Mouse (Mus musculus) urinary bladder, postnatal 10 days (tissue): ENCODE data around the gene Rab11a.
"Not testable (repeated sequence)": the region's sequence is repeated elsewhere in the genome, so short reads cannot be mapped to it uniquely, and the experiment has no call there.

Experiments
- DNase-seq: peaks from one replicate; pipeline ENCODE4 v3.0.0; 2022; ENCODE audit warnings: low spot score

Rab11a gene

GRCm38 (mm10) chr9:64742453-64742852 is 4.9 kb upstream of the Rab11a start:
- DNase-seq = no peak

- DNase-seq = no peak
Observed at GRCm38 (mm10) chr9:64739001-64739400, 1.4 kb upstream of the Rab11a start.

- DNase-seq = peak; percentile 28
Observed at GRCm38 (mm10) chr9:64736639-64737405, 736 bp downstream of the Rab11a start.

- no peak for DNase-seq
Observed at GRCm38 (mm10) chr9:64736076-64736638, 1.4 kb downstream of the Rab11a start.

GRCm38 (mm10) chr9:64734992-64735391 is 2.6 kb downstream of the Rab11a start:
- DNase-seq = not testable (repeated sequence)

GRCm38 (mm10) chr9:64734166-64734565 is 3.4 kb downstream of the Rab11a start:
- no peak for DNase-seq

GRCm38 (mm10) chr9:64731029-64731560 is 6.5 kb downstream of the Rab11a start:
- DNase-seq = no peak

- no peak for DNase-seq
Observed at GRCm38 (mm10) chr9:64726454-64726853, 11.1 kb downstream of the Rab11a start.

- no peak for DNase-seq
Observed at GRCm38 (mm10) chr9:64719526-64720163, 17.9 kb downstream of the Rab11a start.

- not testable (repeated sequence) for DNase-seq
Observed at GRCm38 (mm10) chr9:64710291-64710690, 27.3 kb downstream of the Rab11a start.

- no peak for DNase-seq
Observed at GRCm38 (mm10) chr9:64704073-64704840, 33.3 kb downstream of the Rab11a start.

GRCm38 (mm10) chr9:64703420-64703965 is 34.1 kb downstream of the Rab11a start:
- no peak for DNase-seq

- DNase-seq = no peak
Observed at GRCm38 (mm10) chr9:64702937-64703336, 34.6 kb downstream of the Rab11a start.

- DNase-seq = no peak
Observed at GRCm38 (mm10) chr9:64702391-64702790, 35.2 kb downstream of the Rab11a start.

GRCm38 (mm10) chr9:64701651-64702050 is 35.9 kb downstream of the Rab11a start:
- DNase-seq = no peak

GRCm38 (mm10) chr9:64700451-64701311 is 36.9 kb downstream of the Rab11a start:
- no peak for DNase-seq

- no peak for DNase-seq
Observed at GRCm38 (mm10) chr9:64698586-64698985, 39.0 kb downstream of the Rab11a start.

GRCm38 (mm10) chr9:64697677-64698076 is 39.9 kb downstream of the Rab11a start:
- no peak for DNase-seq

- no peak for DNase-seq
Observed at GRCm38 (mm10) chr9:64697006-64697405, 40.6 kb downstream of the Rab11a start.

- no peak for DNase-seq
Observed at GRCm38 (mm10) chr9:64696404-64696803, 41.2 kb downstream of the Rab11a start.

- DNase-seq = no peak
Observed at GRCm38 (mm10) chr9:64695266-64695665, 42.3 kb downstream of the Rab11a start.
